Mouse (Mus musculus) myocyte (in vitro differentiated cells): ENCODE results near the gene Pctp. TPM values are rescaled to one million over a fixed set of nuclear protein-coding genes. Genes with fewer than 3 reads are reported as not detected.

Experiments used
- H3K27me3 ChIP-seq: one replicate; pipeline ENCODE4 v1.6.1; 2011; ENCODE audit not compliant: control insufficient read depth, insufficient read depth, insufficient read length
- H3K36me3 ChIP-seq: one replicate; pipeline ENCODE4 v1.6.1; 2011; ENCODE audit not compliant: control insufficient read depth, insufficient read depth
- H3K4me2 ChIP-seq: one replicate; pipeline ENCODE4 v1.6.1; 2011; ENCODE audit warnings: low read depth, control low read depth
- H3K4me3 ChIP-seq: one replicate; pipeline ENCODE4 v1.5.1; 2011; ENCODE audit warnings: mild to moderate bottlenecking, control low read depth, moderate library complexity
- H3K79me2 ChIP-seq: one replicate; pipeline ENCODE4 v1.6.1; 2011; ENCODE audit not compliant: control insufficient read depth, insufficient read depth
- H3ac ChIP-seq: one replicate; pipeline ENCODE4 v1.6.1; 2011; ENCODE audit not compliant: control insufficient read depth, insufficient read length
- CEBPB ChIP-seq: IDR thresholded peaks from 2 replicates; pipeline ENCODE4 v1.6.1; 2011; ENCODE audit warnings: mild to moderate bottlenecking, moderate library complexity; ENCODE audit not compliant: poor library complexity, insufficient read depth, severe bottlenecking
- E2F4 ChIP-seq: IDR thresholded peaks from one replicate; pipeline ENCODE4 v1.6.1; 2011; ENCODE audit warnings: mild to moderate bottlenecking, control low read depth, moderate library complexity; ENCODE audit not compliant: insufficient read depth
- MAX ChIP-seq: IDR thresholded peaks from one replicate; pipeline ENCODE4 v1.6.1; 2011; ENCODE audit warnings: low read depth, mild to moderate bottlenecking, control low read depth
- MYOD1 ChIP-seq, 3 experiments: IDR thresholded peaks; one replicate each; pipeline ENCODE4 v1.6.1; 2011; ENCODE audit warnings: control low read depth in 2 of 3, low read depth in 2 of 3, mild to moderate bottlenecking in 2 of 3, moderate library complexity in 1 of 3; ENCODE audit not compliant: insufficient read length in 2 of 3, control insufficient read depth in 1 of 3
- MYOG ChIP-seq, 3 experiments: IDR thresholded peaks; one replicate each; pipeline ENCODE4 v1.6.1; 2011; ENCODE audit warnings: control low read depth in 2 of 3, low read depth in 2 of 3, mild to moderate bottlenecking in 2 of 3; ENCODE audit not compliant: insufficient read length in 2 of 3, control insufficient read depth in 1 of 3, insufficient read depth in 1 of 3
- POLR2A ChIP-seq: IDR thresholded peaks from one replicate; pipeline ENCODE4 v1.6.1; 2011; ENCODE audit warnings: low read depth, mild to moderate bottlenecking, control low read depth, moderate library complexity; ENCODE audit not compliant: insufficient read length
- POLR2AphosphoS2 ChIP-seq: IDR thresholded peaks from one replicate; pipeline ENCODE4 v1.6.1; 2011; ENCODE audit warnings: low read depth, control low read depth; ENCODE audit not compliant: insufficient read length
- REST ChIP-seq: IDR thresholded peaks from one replicate; pipeline ENCODE4 v1.6.1; 2011; ENCODE audit warnings: mild to moderate bottlenecking, control low read depth, moderate library complexity; ENCODE audit not compliant: insufficient read depth, insufficient read length
- SRF ChIP-seq: IDR thresholded peaks from one replicate; pipeline ENCODE4 v1.6.1; 2011; ENCODE audit warnings: low read depth; ENCODE audit not compliant: control insufficient read depth, insufficient read length
- TCF12 ChIP-seq: IDR thresholded peaks from one replicate; pipeline ENCODE4 v1.6.1; 2011; ENCODE audit warnings: mild to moderate bottlenecking, control low read depth; ENCODE audit not compliant: poor library complexity, insufficient read depth, severe bottlenecking
- TCF3 ChIP-seq: IDR thresholded peaks from one replicate; pipeline ENCODE4 v1.6.1; 2011; ENCODE audit warnings: low read depth, control low read depth; ENCODE audit not compliant: insufficient read length
- USF1 ChIP-seq: IDR thresholded peaks from one replicate; pipeline ENCODE4 v1.6.1; 2011; ENCODE audit warnings: low read depth, mild to moderate bottlenecking, control low read depth, moderate library complexity
- polyA plus RNA-seq: library from polyadenylated mRNA; unstranded; fragments of >200 nt; fragmentation: generic; extraction: Trizol; gene quantifications from one replicate; pipeline ENCODE4 v1.2.1, GENCODE M21; 2012; ENCODE audit warnings: missing spikeins

Gene Pctp
- polyA plus RNA-seq, 1 experiment, result 1.1 TPM

DNA sequence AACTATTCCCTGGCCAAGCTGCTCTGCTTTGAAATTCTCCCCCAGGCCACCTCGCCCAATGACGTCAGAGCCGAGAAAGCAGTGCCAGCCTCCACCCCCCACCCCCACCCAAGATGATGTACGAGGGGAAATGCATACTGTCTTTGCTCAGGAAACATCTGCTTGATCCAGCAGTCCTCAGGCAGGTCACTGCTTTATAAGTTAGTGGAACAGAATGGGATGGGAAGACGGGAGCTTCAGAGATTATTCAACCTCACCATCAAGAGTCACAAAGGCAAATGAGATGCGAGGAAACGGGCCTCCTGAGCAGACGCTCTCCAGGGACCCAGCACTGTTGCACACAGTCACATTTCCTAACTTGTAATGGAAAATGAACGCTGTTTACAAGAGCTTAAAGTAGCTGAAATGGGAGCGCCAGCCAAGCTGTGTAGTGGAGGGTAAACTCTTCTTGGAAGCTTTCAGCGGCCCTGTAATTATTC lies 24.3 kb downstream of the Pctp start:
- Histone ChIP-seq H3K36me3 (no peaks in the 10 kb centered on the region), H3K79me2 (no peaks in the 10 kb centered on the region), H3K4me3 (no peak overlapping the region), H3K27me3 (no peaks in the 10 kb centered on the region), H3ac (no peak overlapping the region), H3K4me2 (no peak overlapping the region)
- TF ChIP-seq E2F4, result no peak
- no peak for TF ChIP-seq REST
- no peak for TF ChIP-seq USF1
- TF ChIP-seq TCF3, result no peak
- TF ChIP-seq MAX, result no peak
- no peak for TF ChIP-seq CEBPB
- no peak for TF ChIP-seq SRF
- TF ChIP-seq POLR2A, result no peak
- TF ChIP-seq TCF12, result no peak
- TF ChIP-seq MYOD1 (IDR thresholded peaks at IDR 0.05; ENCODE audit: control insufficient read depth in 1 of 3, insufficient read length in 2 of 3, low read depth in 2 of 3), result no peak

GRCm38 (mm10) chr11:89977746-89978352 lies 24.8 kb downstream of the Pctp start:
- Histone ChIP-seq H3K27me3 (no peaks in the 10 kb centered on the region), H3K4me3 (no peak overlapping the region), H3ac (no peak overlapping the region), H3K36me3 (no peaks in the 10 kb centered on the region), H3K4me2 (no peak overlapping the region), H3K79me2 (no peaks in the 10 kb centered on the region)
- TF ChIP-seq MAX (no peak), MYOD1 (IDR thresholded peaks at IDR 0.05; ENCODE audit: control insufficient read depth in 1 of 3, insufficient read length in 2 of 3, low read depth in 2 of 3) (no peak), MYOG (IDR thresholded peaks at IDR 0.05; ENCODE audit: control insufficient read depth in 1 of 3, insufficient read depth in 1 of 3, insufficient read length in 2 of 3, low read depth in 2 of 3) (no peak), REST (no peak), TCF12 (no peak), SRF (no peak), USF1 (no peak), POLR2AphosphoS2 (no peak), CEBPB (no peak)

DNA sequence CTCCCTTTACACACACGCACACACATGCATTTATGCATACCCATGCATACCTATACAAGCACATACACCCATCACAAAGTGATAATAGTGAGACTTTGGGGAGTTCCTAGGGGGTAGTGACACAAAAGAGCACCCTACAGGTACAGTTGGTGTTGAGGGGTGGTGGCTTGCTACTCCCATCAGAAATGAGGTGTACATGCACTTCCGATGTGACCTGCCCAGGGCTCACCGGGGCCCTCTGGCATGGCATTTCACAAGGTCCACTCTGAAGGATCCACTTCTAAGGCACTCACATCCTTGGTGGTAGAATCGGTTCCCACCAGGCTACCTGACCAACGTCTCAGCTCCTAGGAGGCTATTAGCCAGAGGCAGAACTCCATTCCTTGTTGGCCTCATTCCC lies 26.3 kb downstream of the Pctp start:
- Histone ChIP-seq H3K79me2 (no peaks in the 10 kb centered on the region), H3K36me3 (no peaks in the 10 kb centered on the region), H3K27me3 (no peaks in the 10 kb centered on the region), H3K4me2 (no peak overlapping the region), H3ac (no peak overlapping the region), H3K4me3 (no peak overlapping the region)
- TF ChIP-seq MAX (no peak), MYOD1 (IDR thresholded peaks at IDR 0.05; ENCODE audit: control insufficient read depth in 1 of 3, insufficient read length in 2 of 3, low read depth in 2 of 3) (no peak), MYOG (IDR thresholded peaks at IDR 0.05; ENCODE audit: control insufficient read depth in 1 of 3, insufficient read depth in 1 of 3, insufficient read length in 2 of 3, low read depth in 2 of 3) (no peak), SRF (no peak), CEBPB (no peak), REST (no peak), TCF12 (no peak), POLR2AphosphoS2 (no peak), POLR2A (no peak), E2F4 (no peak), USF1 (no peak), TCF3 (no peak)

- Histone ChIP-seq H3ac (no peak overlapping the region), H3K27me3 (no peaks in the 10 kb centered on the region), H3K4me2 (no peak overlapping the region), H3K79me2 (no peaks in the 10 kb centered on the region), H3K36me3 (no peaks in the 10 kb centered on the region), H3K4me3 (no peak overlapping the region)
- TF ChIP-seq TCF3 (no peak), MYOG (IDR thresholded peaks at IDR 0.05; ENCODE audit: control insufficient read depth in 1 of 3, insufficient read depth in 1 of 3, insufficient read length in 2 of 3, low read depth in 2 of 3) (no peak), MAX (no peak), MYOD1 (IDR thresholded peaks at IDR 0.05; ENCODE audit: control insufficient read depth in 1 of 3, insufficient read length in 2 of 3, low read depth in 2 of 3) (no peak), POLR2A (no peak), TCF12 (no peak), POLR2AphosphoS2 (no peak)
Measured at GRCm38 (mm10) chr11:89971296-89971695, 31.4 kb downstream of the Pctp start.

DNA sequence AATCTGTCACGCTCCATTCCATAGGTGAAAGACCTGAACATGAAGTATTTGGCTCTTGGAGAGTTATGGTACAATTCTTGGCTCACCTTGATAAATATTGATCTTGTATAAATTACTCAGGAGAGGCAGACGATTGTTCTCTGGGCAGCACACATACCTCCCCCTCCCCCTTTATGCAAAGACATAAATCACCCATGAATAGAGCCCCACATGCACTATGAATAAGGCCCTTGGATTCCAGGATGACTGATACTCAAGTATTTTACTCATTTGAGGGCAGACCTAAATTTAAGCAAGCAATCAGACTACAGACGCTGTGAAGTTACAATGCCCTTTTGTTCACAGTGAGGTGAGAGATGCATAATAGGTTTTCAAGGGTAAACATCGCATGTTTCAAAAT lies 32.0 kb downstream of the Pctp start:
- no peaks in the 10 kb centered on the region for H3K27me3 ChIP-seq
- no peak overlapping the region for H3ac ChIP-seq
- no peaks in the 10 kb centered on the region for H3K79me2 ChIP-seq
- no peak overlapping the region for H3K4me2 ChIP-seq
- no peaks in the 10 kb centered on the region for H3K36me3 ChIP-seq
- H3K4me3 ChIP-seq, result no peak overlapping the region
- TF ChIP-seq TCF12 (no peak), POLR2AphosphoS2 (no peak), SRF (no peak), CEBPB (no peak), MAX (no peak), TCF3 (no peak), E2F4 (no peak), POLR2A (no peak), MYOG (IDR thresholded peaks at IDR 0.05; ENCODE audit: control insufficient read depth in 1 of 3, insufficient read depth in 1 of 3, insufficient read length in 2 of 3, low read depth in 2 of 3) (no peak), USF1 (no peak), REST (no peak), MYOD1 (IDR thresholded peaks at IDR 0.05; ENCODE audit: control insufficient read depth in 1 of 3, insufficient read length in 2 of 3, low read depth in 2 of 3) (no peak)
